Mouse (Mus musculus): ENCODE data around the gene Rtn4rl2.
"Not testable (repeated sequence)": the region's sequence is repeated elsewhere in the genome, so short reads cannot be mapped to it uniquely, and the experiment has no call there.

Rtn4rl2 gene

DNA sequence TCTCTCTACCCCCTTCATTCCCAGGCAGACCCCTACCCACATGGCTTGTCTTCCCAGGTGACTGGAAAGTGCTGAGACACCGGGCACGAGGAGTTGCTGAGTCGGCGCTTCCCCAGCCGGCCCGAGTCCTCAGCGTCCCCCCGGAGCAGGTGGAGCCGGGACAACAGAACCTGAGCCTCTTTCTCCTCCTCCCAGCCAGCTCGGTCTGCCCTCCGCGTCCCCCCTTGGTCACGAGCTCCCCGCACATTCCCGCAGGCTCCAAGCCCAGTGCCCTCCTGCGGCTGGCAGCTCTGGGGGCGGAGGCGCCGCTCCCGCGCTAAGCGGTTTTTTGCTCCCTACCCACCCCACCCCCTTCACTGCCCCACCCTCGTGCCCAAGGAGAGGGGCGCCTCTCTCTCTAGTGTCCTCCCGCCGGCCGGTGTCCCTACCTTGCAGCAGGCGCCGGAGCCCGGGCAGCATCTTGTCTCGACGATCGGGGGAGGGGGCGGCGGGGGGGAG lies at the start of gene Rtn4rl2:
TSS of gene Rtn4rl2 (minus strand) at position 477 of the 498 bp plus-strand sequence.
- no peak for DNase-seq

DNA sequence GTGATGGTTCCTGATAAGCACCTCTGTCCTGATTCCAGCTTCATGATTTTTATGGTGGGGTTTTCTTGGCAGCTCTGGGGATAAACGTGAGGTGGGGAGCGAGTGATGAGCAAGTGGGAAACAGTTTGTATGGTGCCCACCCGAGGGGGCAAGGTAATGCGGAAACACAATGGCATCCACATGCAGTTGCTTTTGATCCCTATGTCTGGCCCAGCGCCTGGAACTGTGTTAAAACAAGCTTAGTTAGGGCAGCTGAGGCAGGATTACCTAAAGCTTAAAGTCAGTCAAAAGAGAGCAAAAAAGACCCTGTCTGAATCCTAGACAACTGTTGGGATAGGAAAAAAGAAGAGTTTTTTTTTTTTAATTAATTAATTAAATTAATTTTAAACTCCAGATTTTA lies 48.6 kb upstream of the Rtn4rl2 start:
- no peak for DNase-seq

DNA sequence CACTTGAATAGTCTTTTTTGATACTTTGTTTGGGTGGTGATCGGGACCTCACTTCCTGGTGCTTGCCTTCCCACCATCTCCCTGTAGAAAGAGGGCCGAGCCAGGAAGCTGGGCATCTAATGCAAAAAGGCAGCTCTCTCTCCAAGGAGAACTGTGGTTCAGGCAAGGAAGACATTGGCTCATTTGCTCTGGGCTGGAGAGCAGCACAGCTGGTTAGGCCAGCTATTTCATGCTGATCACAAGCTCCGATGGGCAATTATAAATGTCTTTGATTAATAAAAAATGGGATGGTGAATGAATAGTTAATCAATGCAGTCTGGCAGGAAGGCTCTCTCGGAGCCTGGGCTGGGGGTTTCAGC lies 48.1 kb upstream of the Rtn4rl2 start:
- DNase-seq, result no peak

DNA sequence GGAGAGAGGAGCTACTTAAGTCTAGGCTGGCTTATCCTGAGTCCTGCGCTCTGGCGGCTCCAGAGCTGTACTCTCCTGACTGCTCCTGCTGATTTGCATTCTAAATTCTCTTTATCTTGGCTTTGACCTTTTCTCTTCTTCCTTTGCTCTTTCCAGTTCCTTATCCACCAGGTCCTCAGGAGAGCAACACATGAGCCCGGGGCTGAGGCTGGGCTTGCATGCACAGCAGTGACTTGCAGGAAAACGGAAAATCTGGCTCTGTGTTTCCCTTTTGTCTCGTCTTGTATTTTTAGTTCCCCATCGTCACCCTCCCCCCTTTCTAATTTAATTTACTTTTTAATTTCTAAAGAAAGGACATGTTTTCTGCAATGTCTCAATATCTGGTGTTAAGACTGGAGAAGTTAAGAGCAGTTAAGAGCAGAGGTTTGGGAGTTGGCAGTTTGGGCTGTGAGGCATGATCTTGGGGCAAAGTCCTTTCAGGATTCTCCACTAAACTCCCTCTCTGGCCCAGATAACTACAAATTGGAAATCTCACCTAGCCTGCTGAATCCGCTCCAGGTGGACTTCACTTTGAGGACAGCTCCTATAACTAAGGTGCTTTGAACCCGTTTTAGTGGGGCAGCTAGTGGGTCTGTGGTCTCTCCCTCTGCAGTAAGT lies 47.6 kb upstream of the Rtn4rl2 start:
- no peak for DNase-seq

- no peak for DNase-seq
These were observed 43.7 kb upstream of the Rtn4rl2 start for GRCm38 (mm10) chr2:84930186-84930585.

DNA sequence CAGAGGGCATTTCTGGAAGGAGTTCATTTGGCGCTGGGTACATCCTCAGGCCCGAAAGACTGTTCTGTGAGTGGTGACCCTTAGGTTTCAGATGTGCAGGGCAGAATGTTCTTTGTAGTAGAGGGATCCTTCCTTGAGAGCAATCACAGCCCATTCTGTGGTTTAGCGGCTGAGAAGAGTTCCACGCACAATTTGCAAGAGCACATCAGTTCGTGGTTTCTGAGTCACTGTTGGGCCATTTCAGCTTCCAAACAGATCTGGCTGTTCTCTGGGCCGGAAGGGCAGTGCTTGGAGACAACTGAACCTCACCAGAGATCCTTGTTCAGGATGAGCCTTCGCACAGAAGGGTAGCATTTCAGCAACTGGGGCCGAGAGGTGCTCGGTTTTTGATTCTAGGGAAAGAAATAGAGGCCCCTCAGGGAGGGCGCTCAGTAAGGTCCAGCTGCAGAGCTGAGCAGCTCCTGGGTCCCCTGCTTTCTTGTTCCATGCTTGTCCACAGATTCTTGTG lies 33.1 kb upstream of the Rtn4rl2 start:
- no peak for DNase-seq

DNA sequence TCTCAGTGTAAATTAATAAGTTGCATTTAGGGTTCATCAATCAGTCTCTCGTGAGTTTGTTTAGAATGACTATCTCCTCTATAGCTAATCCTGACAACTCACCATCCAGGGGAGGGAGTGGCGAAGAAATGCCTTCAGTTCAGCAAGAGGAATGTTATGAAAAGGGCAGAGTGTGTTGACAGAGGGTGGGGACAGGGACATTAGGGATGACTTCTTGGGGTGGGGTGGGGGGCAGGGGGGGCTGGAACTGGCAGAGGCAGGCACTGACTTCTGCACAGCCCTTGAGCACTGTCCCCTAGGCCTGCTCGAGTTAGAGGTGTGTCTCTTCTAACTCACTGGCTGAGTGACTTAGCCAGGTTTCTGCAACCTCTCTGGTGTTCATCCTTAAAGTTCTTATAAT lies 31.7 kb upstream of the Rtn4rl2 start:
- DNase-seq, result no peak

GRCm38 (mm10) chr2:84916548-84917320 lies 30.2 kb upstream of the Rtn4rl2 start:
- no peak for DNase-seq

DNA sequence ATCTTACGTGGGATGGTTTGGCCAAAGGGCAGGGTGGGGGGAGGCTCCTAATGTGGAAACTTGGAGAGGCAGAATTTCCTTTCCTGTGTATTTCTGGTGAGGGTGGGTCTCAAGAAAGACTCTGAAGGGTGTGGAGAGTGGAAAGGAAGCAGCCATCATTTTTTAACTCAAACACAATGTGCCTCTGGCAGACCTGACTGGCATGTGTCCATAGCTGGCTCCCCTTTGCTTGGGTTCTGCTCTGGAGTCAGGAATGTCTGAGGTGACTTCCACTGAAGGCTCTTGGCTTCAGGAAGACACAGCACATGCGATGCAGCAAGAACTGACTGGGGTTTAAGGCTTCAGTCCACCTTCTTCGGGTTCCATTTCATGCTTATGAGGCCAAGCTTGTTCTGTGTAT lies 28.8 kb upstream of the Rtn4rl2 start:
- no peak for DNase-seq

DNA sequence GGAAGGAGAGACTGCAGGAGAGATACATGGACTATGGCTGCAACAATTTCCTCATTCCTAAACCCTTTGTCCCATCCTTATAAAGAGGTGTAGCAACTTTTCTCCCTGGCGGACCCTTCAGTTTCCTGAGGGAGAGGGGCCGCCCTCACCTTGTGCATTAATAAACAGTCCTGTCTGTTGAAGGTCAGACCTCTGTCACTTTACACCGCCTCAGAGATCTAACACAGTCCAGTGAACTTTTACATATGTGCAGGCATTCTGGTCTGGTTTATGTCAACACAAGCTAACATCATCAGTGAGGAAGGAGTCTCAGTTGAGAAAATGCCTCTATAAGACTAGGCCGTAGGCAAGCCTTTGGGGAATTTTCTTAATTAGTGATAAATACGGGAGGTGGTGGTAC lies 27.4 kb upstream of the Rtn4rl2 start:
- DNase-seq, result no peak

DNA sequence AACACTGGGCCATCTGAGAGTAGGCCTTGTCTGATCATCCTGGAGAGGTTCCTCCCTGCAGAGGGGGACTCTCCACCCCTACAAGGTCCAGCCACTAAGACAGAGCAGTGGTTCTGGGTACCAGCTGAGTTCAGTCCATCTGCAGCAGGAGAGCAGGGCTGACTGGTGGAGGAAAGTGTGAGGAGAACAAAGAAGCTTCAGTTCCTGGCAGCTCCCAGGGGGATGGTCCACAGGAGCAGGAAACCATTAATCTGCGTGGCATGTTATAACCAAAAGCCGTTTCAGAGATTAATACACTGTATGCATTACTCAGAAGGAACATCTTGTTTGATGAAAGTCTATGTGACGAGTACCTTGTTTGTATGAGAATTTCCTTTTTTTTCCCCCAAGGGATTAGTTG lies 26.2 kb upstream of the Rtn4rl2 start:
- DNase-seq, result no peak

- DNase-seq, result not testable (repeated sequence)
These were observed 10.2 kb upstream of the Rtn4rl2 start for GRCm38 (mm10) chr2:84896686-84897085.

- no peak for DNase-seq
These were observed 9.1 kb upstream of the Rtn4rl2 start for GRCm38 (mm10) chr2:84895495-84896198.

GRCm38 (mm10) chr2:84893359-84893758 lies 6.8 kb upstream of the Rtn4rl2 start:
- DNase-seq, result no peak

DNA sequence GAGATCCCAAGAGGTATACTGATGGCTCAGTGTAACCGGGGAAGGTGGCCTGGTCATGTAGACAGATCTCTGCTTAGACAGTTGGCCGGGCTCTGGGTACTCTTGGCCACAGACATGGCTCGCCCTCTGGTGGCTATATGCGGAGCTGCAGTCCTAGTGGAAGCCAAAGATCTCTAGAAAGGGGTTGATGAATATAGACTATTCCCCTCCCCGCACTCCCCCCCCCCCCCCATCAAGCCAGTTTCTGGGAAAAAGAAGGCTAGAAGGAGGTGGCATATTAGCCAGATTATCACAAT lies 3.5 kb upstream of the Rtn4rl2 start:
- peak; percentile 91 to 92 for DNase-seq

GRCm38 (mm10) chr2:84889316-84890044 lies 3.0 kb upstream of the Rtn4rl2 start:
- no peak for DNase-seq

DNA sequence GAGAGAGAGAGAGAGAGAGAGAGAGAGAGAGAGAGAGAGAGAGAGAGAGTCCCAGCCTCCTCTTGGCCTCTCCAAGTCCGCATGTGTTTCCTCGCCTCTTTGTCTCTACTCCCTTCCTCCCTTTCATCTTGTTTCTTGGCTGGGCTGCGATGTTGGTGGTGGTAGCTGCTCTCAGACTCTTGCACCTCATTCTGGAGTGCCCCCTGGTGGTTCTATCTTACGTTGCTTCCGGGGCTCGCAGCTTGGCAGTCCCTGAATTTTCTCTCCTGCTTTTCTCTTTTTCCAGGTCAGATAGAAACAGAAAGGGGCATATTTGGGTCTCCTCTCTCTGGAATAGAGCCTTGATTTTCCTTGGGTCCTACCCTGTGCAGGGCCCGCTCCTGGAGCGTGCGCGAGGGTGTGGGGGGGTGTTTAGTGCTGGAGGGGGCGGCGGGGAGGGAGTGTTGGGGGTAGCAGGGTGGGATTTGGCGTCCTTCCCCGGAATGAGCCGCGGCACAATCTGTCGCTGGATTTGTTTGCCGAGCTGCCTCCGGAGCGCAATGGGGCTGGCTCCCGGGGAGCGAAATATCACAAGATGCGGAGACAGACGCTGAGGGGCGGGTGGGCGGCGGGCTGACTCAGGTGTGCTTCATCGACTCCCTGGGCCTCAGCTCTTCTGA lies 2.3 kb upstream of the Rtn4rl2 start:
- peak; percentile 75 to 84 for DNase-seq

GRCm38 (mm10) chr2:84887411-84888271 lies 1.1 kb upstream of the Rtn4rl2 start:
- peak; percentile 57 to 58 for DNase-seq

- DNase-seq, result peak in 1 of 2 experiments; percentile 48
These were observed 341 bp upstream of the Rtn4rl2 start for GRCm38 (mm10) chr2:84886821-84887281.

DNA sequence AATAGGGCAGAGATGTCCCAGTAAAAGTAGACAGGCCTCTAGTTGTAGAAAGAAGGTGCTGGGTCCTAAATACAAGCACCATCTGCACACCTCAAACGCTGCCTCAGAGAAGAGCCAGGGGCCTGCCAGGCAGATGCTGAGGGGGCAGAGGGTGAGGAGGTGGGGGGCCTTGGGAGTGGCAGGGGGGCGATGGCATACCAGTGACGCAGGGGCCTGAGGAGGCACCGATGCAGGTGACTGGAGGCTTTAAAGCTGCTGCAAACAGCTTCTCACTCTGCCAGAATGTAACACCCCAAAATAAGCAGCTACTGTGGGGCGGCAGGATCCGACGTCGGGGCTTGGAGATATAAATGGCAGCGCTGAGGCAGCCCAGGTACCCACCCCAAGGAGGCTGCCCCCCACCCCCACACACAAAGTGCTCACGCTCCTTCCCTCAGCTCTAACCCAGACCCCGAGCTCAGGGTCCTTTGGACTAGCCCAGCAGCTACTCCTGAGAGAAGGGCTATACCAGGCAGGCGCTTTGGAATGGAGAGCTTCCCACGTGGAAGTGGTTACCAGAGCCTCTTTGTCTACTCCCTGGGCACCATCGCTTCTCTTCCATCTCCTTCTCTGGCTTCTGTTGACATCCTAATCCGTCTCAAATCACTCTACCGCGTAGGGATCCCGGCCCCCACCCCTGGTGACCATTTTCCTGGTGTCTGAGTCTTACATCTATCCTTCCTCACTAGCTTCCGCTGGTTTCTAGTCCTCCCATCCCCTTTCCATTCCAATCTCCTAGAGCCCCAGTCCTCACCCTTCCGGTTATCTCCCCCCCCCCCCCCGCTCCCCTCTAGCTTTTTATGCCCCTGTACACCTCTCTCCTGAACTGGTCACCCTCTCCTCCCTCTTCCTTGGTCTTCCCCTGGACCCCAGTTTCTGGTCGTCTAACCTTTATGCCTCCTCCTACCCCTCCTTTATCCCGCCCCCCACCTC lies 1.1 kb downstream of the Rtn4rl2 start:
- no peak for DNase-seq
